Mouse (Mus musculus) testis, adult 2 months (tissue): ENCODE measurements around the gene Macf1.

Experiments
- CTCF ChIP-seq: fragments of 200-500 bp; IDR thresholded peaks from 2 replicates; pipeline ENCODE4 v1.5.1; 2012; ENCODE audit warnings: low read depth, mild to moderate bottlenecking, inconsistent platforms, low read length, moderate library complexity; ENCODE audit not compliant: control insufficient read depth, insufficient read depth, insufficient replicate concordance
- POLR2A ChIP-seq: fragments of 200-500 bp; IDR thresholded peaks from 2 replicates; pipeline ENCODE4 v1.6.1; 2012; ENCODE audit warnings: low read depth, mild to moderate bottlenecking, inconsistent platforms, low read length, moderate library complexity; ENCODE audit not compliant: control insufficient read depth

- TF ChIP-seq CTCF (no peak), POLR2A (no peak)
These were observed 1.5 kb upstream of the Macf1 start for GRCm38 (mm10) chr4:123685506-123686242.
